Mouse (Mus musculus): ENCODE results near the gene Adora1. TPM values are rescaled to one million over a fixed set of nuclear protein-coding genes. Genes with fewer than 3 reads are reported as not detected.

Adora1 gene
- total and polyA plus RNA-seq, 3 experiments, result not detected

- TF ChIP-seq GABPA (IDR thresholded peaks at IDR 0.05; ENCODE audit: low read depth, low read length) (no peak), TBP (IDR thresholded peaks at IDR 0.05; ENCODE audit: low read depth, low read length) (no peak), MXI1 (IDR thresholded peaks at IDR 0.05; ENCODE audit: low read depth, low read length) (no peak), ZC3H11A (IDR thresholded peaks at IDR 0.05; ENCODE audit: low read depth, low read length) (no peak), MEF2A (IDR thresholded peaks at IDR 0.05; ENCODE audit: extremely low read depth, insufficient replicate concordance, low read depth, low read length, poor library complexity, severe bottlenecking) (no peak), KAT2A (conservative IDR thresholded peaks at IDR 0.05; ENCODE audit: low read depth, low read length) (no peak), HCFC1 (IDR thresholded peaks at IDR 0.05; ENCODE audit: low read depth, low read length) (no peak), GATA1 (IDR thresholded peaks at IDR 0.05; ENCODE audit: low read depth, low read length) (no peak), ZMIZ1 (IDR thresholded peaks at IDR 0.05; ENCODE audit: low read depth, low read length) (no peak), CHD2 (IDR thresholded peaks at IDR 0.05; ENCODE audit: low read length) (no peak), ZNF384 (IDR thresholded peaks at IDR 0.05; ENCODE audit: low read depth, low read length) (no peak), ZKSCAN1 (IDR thresholded peaks at IDR 0.05; ENCODE audit: low read depth, low read length) (no peak), POLR2AphosphoS5 (IDR thresholded peaks at IDR 0.05; ENCODE audit: borderline replicate concordance, low read depth, low read length) (no peak), CTCF (IDR thresholded peaks at IDR 0.05 in 2 of 3, conservative IDR thresholded peaks at IDR 0.05 in 1 of 3; ENCODE audit: control insufficient read depth in 1 of 3, insufficient read depth in 1 of 3, low read depth in 2 of 3, low read length in 3 of 3, poor library complexity in 1 of 3, severe bottlenecking in 1 of 3) (no peak), RCOR1 (IDR thresholded peaks at IDR 0.05; ENCODE audit: low read depth, low read length) (no peak), SMC3 (IDR thresholded peaks at IDR 0.05; ENCODE audit: low read depth, low read length) (no peak), MAFK (IDR thresholded peaks at IDR 0.05; ENCODE audit: borderline replicate concordance, low read depth, low read length) (no peak), ETS1 (IDR thresholded peaks at IDR 0.05; ENCODE audit: low read depth, low read length) (no peak), RAD21 (IDR thresholded peaks at IDR 0.05; ENCODE audit: low read depth, low read length) (no peak)
- H3K27ac ChIP-seq (ENCODE audit: control insufficient read depth, low read depth, low read length), result no peak overlapping the region
- no peaks in the 10 kb centered on the region for H3K9me3 ChIP-seq (replicated peaks; ENCODE audit: insufficient read depth, low read length)
- no peaks in the 10 kb centered on the region for H3K79me2 ChIP-seq (ENCODE audit: control insufficient read depth, insufficient read depth, low read length, poor library complexity)
- H3K27me3 ChIP-seq (ENCODE audit: control insufficient read depth in 1 of 2, insufficient read depth in 2 of 2, low read length in 2 of 2), result no peaks in the 10 kb centered on the region
- no peak for DNase-seq (ENCODE audit: low read depth, low spot score)
- H3K9ac ChIP-seq (ENCODE audit: control insufficient read depth, low read depth, low read length, poor library complexity, severe bottlenecking), result no peak overlapping the region
- no peaks in the 10 kb centered on the region for H3K36me3 ChIP-seq (ENCODE audit: control insufficient read depth in 1 of 2, insufficient read depth in 2 of 2, low read length in 2 of 2)
- H3K4me3 ChIP-seq (ENCODE audit: control insufficient read depth in 1 of 2, insufficient read depth in 1 of 2, low read depth in 2 of 2, low read length in 2 of 2), result no peak overlapping the region
- peaks cover 2 to 10% of the 10 kb centered on the region in 2 experiments; a peak in 3 of 4 replicates for H3K4me1 ChIP-seq (ENCODE audit: control insufficient read depth in 1 of 2, insufficient read depth in 2 of 2, low read length in 2 of 2)
Observed at GRCm38 (mm10) chr1:134217942-134218341, 17.3 kb downstream of the Adora1 start.

- DNase-seq (ENCODE audit: low read depth, low spot score), result no peak
- no peaks in the 10 kb centered on the region; a peak in 1 of 4 replicates for H3K36me3 ChIP-seq (ENCODE audit: control insufficient read depth in 1 of 2, insufficient read depth in 2 of 2, low read length in 2 of 2)
- H3K27me3 ChIP-seq (ENCODE audit: control insufficient read depth in 1 of 2, insufficient read depth in 2 of 2, low read length in 2 of 2), result no peaks in the 10 kb centered on the region
- H3K9me3 ChIP-seq (replicated peaks; ENCODE audit: insufficient read depth, low read length), result no peaks in the 10 kb centered on the region
- peaks cover 2 to 12% of the 10 kb centered on the region in 2 experiments; a peak in 3 of 4 replicates for H3K4me1 ChIP-seq (ENCODE audit: control insufficient read depth in 1 of 2, insufficient read depth in 2 of 2, low read length in 2 of 2)
- H3K9ac ChIP-seq (ENCODE audit: control insufficient read depth, low read depth, low read length, poor library complexity, severe bottlenecking), result no peak overlapping the region
- TF ChIP-seq POLR2AphosphoS2 (IDR thresholded peaks at IDR 0.05; ENCODE audit: low read length), result no peak
- no peak for TF ChIP-seq MAZ (IDR thresholded peaks at IDR 0.05; ENCODE audit: low read depth, low read length)
- TF ChIP-seq POLR2A (IDR thresholded peaks at IDR 0.05; ENCODE audit: control insufficient read depth in 1 of 2, insufficient read depth in 1 of 2, low read depth in 1 of 2, low read length in 2 of 2, poor library complexity in 1 of 2), result no peak
- no peak for TF ChIP-seq CHD2 (IDR thresholded peaks at IDR 0.05; ENCODE audit: low read length)
- TF ChIP-seq USF2 (IDR thresholded peaks at IDR 0.05; ENCODE audit: borderline replicate concordance in 1 of 2, insufficient read depth in 1 of 2, low read depth in 1 of 2, low read length in 2 of 2), result no peak
- no peak for TF ChIP-seq TBP (IDR thresholded peaks at IDR 0.05; ENCODE audit: low read depth, low read length)
- TF ChIP-seq ZNF384 (IDR thresholded peaks at IDR 0.05; ENCODE audit: low read depth, low read length), result no peak
- TF ChIP-seq RAD21 (IDR thresholded peaks at IDR 0.05; ENCODE audit: low read depth, low read length), result no peak
- TF ChIP-seq MAFK (IDR thresholded peaks at IDR 0.05; ENCODE audit: borderline replicate concordance, low read depth, low read length), result no peak
- no peak for TF ChIP-seq TCF12 (IDR thresholded peaks at IDR 0.05; ENCODE audit: low read depth, low read length)
- TF ChIP-seq HCFC1 (IDR thresholded peaks at IDR 0.05; ENCODE audit: low read depth, low read length), result no peak
- TF ChIP-seq E2F4 (IDR thresholded peaks at IDR 0.05; ENCODE audit: borderline replicate concordance, low read depth, low read length), result no peak
- no peak for TF ChIP-seq CHD1 (IDR thresholded peaks at IDR 0.05; ENCODE audit: low read depth, low read length)
- no peak overlapping the region for H3K27ac ChIP-seq (ENCODE audit: control insufficient read depth, low read depth, low read length)
- H3K79me2 ChIP-seq (ENCODE audit: control insufficient read depth, insufficient read depth, low read length, poor library complexity), result no peaks in the 10 kb centered on the region
- H3K4me3 ChIP-seq (ENCODE audit: control insufficient read depth in 1 of 2, insufficient read depth in 1 of 2, low read depth in 2 of 2, low read length in 2 of 2), result no peak overlapping the region
Observed at GRCm38 (mm10) chr1:134217028-134217481, 18.2 kb downstream of the Adora1 start.
